Mouse (Mus musculus) C2C12 (cell line): ENCODE measurements around the gene Nrarp. TPM values are rescaled to one million over a fixed set of nuclear protein-coding genes. Genes with fewer than 3 reads are reported as not detected.

Experiments
- H3K27me3 ChIP-seq: one replicate; pipeline ENCODE4 v1.6.1; 2011; ENCODE audit not compliant: control insufficient read depth, insufficient read depth, insufficient read length
- H3K36me3 ChIP-seq: one replicate; pipeline ENCODE4 v1.6.1; 2011; ENCODE audit not compliant: control insufficient read depth, insufficient read depth
- H3K4me3 ChIP-seq: one replicate; pipeline ENCODE4 v1.5.1; 2011; ENCODE audit warnings: mild to moderate bottlenecking, control low read depth; ENCODE audit not compliant: poor library complexity, insufficient read depth, severe bottlenecking
- H3K79me2 ChIP-seq: one replicate; pipeline ENCODE4 v1.6.1; 2011; ENCODE audit not compliant: control insufficient read depth, insufficient read depth
- H3K79me3 ChIP-seq: one replicate; pipeline ENCODE4 v1.6.1; 2011; ENCODE audit warnings: low read depth, control low read depth
- H3ac ChIP-seq: one replicate; pipeline ENCODE3; 2011; ENCODE audit warnings: low read depth; ENCODE audit not compliant: control insufficient read depth, insufficient read length
- CEBPB ChIP-seq: IDR thresholded peaks from one replicate; pipeline ENCODE4 v1.6.1; 2011; ENCODE audit warnings: low read depth, mild to moderate bottlenecking, control low read depth, moderate library complexity
- CTCF ChIP-seq: IDR thresholded peaks from one replicate; pipeline ENCODE4 v1.5.1; 2011; ENCODE audit not compliant: control insufficient read depth, insufficient read depth, insufficient read length
- FOSL1 ChIP-seq: IDR thresholded peaks from one replicate; pipeline ENCODE4 v1.8.0; 2011; ENCODE audit warnings: mild to moderate bottlenecking, low read length; ENCODE audit not compliant: poor library complexity, insufficient read depth, severe bottlenecking
- MAX ChIP-seq: IDR thresholded peaks from one replicate; pipeline ENCODE4 v1.6.1; 2011; ENCODE audit warnings: mild to moderate bottlenecking, control low read depth
- MYOD1 ChIP-seq: IDR thresholded peaks from one replicate; pipeline ENCODE4 v1.6.1; 2011; ENCODE audit warnings: low read depth; ENCODE audit not compliant: control insufficient read depth, insufficient read length
- MYOG ChIP-seq: IDR thresholded peaks from one replicate; pipeline ENCODE4 v1.6.1; 2011; ENCODE audit not compliant: control insufficient read depth, insufficient read length; ENCODE audit errors: extremely low read depth
- USF1 ChIP-seq: IDR thresholded peaks from one replicate; pipeline ENCODE4 v1.6.1; 2011; ENCODE audit warnings: low read depth, mild to moderate bottlenecking, control low read depth, moderate library complexity
- long read RNA-seq, 2 experiments: library from polyadenylated mRNA; unstranded; transcript quantifications; one replicate each; pipeline ENCODE4 v2.0.0; 2019 to 2020
- polyA plus RNA-seq: library from polyadenylated mRNA; unstranded; fragments of >200 nt; fragmentation: generic; extraction: Trizol; gene quantifications from one replicate; pipeline ENCODE4 v1.2.1, GENCODE M21; 2012; ENCODE audit warnings: missing spikeins

Nrarp gene
- polyA plus RNA-seq, result 0.56 TPM
- long read RNA-seq, experiment 1, result 0 reads
- long read RNA-seq, experiment 2, result 0 reads

GRCm38 (mm10) chr2:25180478-25180903 is at the start of gene Nrarp:
Gene Nrarp (plus strand): TSS chr2:25180758.
- Histone ChIP-seq H3K27me3 (peaks cover 5% of the 10 kb centered on the region), H3K36me3 (no peaks in the 10 kb centered on the region), H3K79me3 (no peaks in the 10 kb centered on the region), H3K79me2 (no peaks in the 10 kb centered on the region), H3K4me3 (peak within 1 kb of the TSS; percentile 34), H3ac (peak within 1 kb of the TSS; percentile 50)
- TF ChIP-seq MAX (peak; percentile 35), FOSL1 (no peak), MYOD1 (no peak), USF1 (peak; percentile 54), MYOG (no peak), CTCF (peak; percentile 58)

- H3K4me3 ChIP-seq, result no peak overlapping the region
- TF ChIP-seq CTCF (no peak), USF1 (no peak), MAX (no peak), CEBPB (no peak), FOSL1 (no peak), MYOD1 (no peak), MYOG (no peak)
- H3K36me3 ChIP-seq, result no peaks in the 10 kb centered on the region
- H3ac ChIP-seq, result no peak overlapping the region
- no peaks in the 10 kb centered on the region for H3K79me2 ChIP-seq
- peaks cover 6% of the 10 kb centered on the region for H3K27me3 ChIP-seq
- H3K79me3 ChIP-seq, result no peaks in the 10 kb centered on the region
Observed at GRCm38 (mm10) chr2:25131601-25132000, 49.0 kb upstream of the Nrarp start.

GRCm38 (mm10) chr2:25137832-25138231 is 42.7 kb upstream of the Nrarp start:
- Histone ChIP-seq H3K79me2 (peaks cover 18% of the 10 kb centered on the region), H3ac (no peak overlapping the region), H3K36me3 (peaks cover 5% of the 10 kb centered on the region), H3K27me3 (no peaks in the 10 kb centered on the region), H3K79me3 (no peaks in the 10 kb centered on the region), H3K4me3 (no peak overlapping the region)
- TF ChIP-seq FOSL1 (no peak), USF1 (no peak), MYOD1 (no peak), CTCF (no peak), MAX (no peak), MYOG (no peak), CEBPB (no peak)

- H3K79me3 ChIP-seq, result no peaks in the 10 kb centered on the region
- H3K36me3 ChIP-seq, result peaks cover 5% of the 10 kb centered on the region
- H3K27me3 ChIP-seq, result no peaks in the 10 kb centered on the region
- peaks cover 42% of the 10 kb centered on the region for H3K79me2 ChIP-seq
- H3K4me3 ChIP-seq, result no peak overlapping the region
- TF ChIP-seq MYOG (no peak), MYOD1 (no peak), FOSL1 (no peak), CTCF (no peak), CEBPB (no peak), USF1 (no peak), MAX (no peak)
- no peak overlapping the region for H3ac ChIP-seq
Observed at GRCm38 (mm10) chr2:25141185-25141584, 39.4 kb upstream of the Nrarp start.

- H3K27me3 ChIP-seq, result no peaks in the 10 kb centered on the region
- no peak overlapping the region for H3K4me3 ChIP-seq
- TF ChIP-seq CEBPB (no peak), MYOD1 (no peak), MAX (no peak)
- no peak overlapping the region for H3ac ChIP-seq
- peaks cover 42% of the 10 kb centered on the region for H3K79me2 ChIP-seq
- H3K79me3 ChIP-seq, result no peaks in the 10 kb centered on the region
- peaks cover 5% of the 10 kb centered on the region for H3K36me3 ChIP-seq
Observed at GRCm38 (mm10) chr2:25141921-25142320, 38.6 kb upstream of the Nrarp start.

- no peaks in the 10 kb centered on the region for H3K27me3 ChIP-seq
- H3K79me2 ChIP-seq, result peaks cover 42% of the 10 kb centered on the region
- H3K36me3 ChIP-seq, result no peaks in the 10 kb centered on the region
- no peak overlapping the region for H3K4me3 ChIP-seq
- H3ac ChIP-seq, result no peak overlapping the region
- no peaks in the 10 kb centered on the region for H3K79me3 ChIP-seq
- TF ChIP-seq USF1 (no peak), FOSL1 (peak; percentile 46), CEBPB (peak; percentile 20), MYOD1 (no peak), MAX (peak; percentile 73), CTCF (no peak), MYOG (no peak)
Observed at GRCm38 (mm10) chr2:25145346-25145745, 35.2 kb upstream of the Nrarp start.
